Mouse (Mus musculus): Measurements from ENCODE around the gene Itih4.

Itih4 gene

DNA sequence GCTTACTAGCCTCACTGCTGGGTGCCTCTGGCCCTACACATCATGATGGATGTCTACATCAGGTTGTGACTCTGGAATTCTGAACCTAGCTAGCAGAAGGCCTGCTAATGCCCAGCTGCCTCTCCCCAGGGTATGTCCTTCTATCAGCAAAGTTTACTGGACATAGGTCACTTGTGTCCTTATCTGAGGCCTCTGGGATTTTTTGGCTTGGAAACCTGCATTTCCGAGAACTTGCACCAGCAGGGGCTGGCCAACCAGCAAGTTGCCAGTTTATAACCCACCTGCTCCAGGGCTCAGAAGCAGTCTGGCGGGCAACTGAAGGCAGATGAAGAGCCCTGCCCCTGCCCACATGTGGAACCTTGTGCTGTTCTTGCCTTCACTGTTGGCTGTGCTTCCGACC lies at the start of gene Itih4:
Itih4 (plus strand) TSS at position 273 of the 400 bp plus-strand sequence.
- no peak for DNase-seq (ENCODE audit: low read depth, low spot score)

DNA sequence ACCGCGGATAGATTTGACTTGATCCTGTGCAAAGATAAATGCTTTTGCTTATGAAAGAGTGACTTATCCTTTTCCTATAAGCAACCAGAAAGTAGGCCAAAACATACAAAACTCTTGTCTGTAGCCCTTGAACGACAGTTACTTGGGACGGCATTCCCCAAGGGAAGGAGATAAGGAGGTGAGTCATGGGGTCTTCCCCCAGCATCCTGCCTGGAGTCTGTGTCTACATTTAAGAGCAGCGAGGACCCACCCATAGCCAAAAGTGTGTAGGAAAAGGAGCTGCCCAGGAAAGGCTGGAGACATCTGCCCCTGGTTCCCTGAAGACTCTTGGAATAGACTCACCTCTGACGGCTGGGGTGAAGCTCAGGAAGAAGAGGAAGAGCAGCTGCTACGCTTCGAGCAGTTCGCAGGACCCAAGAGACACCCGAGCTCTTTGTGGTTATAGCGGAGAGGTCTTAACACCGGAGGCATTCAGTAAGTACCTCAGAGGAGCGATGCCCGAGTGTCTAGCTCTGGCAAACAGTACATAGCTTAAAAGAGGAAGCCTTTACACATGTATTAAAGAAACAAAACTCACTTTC lies 48.8 kb upstream of the Itih4 start:
- no peak for DNase-seq (ENCODE audit: low read depth, low spot score)

DNA sequence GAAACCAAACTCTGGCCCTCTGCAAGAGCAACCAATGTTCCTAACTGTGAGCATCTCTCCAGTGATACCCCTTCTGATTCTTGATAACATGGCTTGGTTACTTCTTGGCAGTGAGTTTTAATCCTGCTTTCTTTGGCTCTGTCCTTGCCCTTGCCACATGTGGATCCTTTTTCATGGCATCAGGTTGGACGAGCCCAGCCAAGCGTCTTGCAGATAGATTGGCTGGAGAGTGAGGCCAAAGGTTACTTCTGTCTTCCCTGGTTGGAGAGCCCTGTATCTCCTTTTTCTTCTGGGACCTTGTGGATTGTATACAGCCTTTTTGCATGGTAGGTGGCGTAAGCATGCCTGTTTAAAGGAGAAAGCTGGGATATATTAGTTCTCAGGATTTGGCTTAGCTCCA lies 42.6 kb upstream of the Itih4 start:
- DNase-seq (ENCODE audit: low read depth, low spot score) = no peak

DNA sequence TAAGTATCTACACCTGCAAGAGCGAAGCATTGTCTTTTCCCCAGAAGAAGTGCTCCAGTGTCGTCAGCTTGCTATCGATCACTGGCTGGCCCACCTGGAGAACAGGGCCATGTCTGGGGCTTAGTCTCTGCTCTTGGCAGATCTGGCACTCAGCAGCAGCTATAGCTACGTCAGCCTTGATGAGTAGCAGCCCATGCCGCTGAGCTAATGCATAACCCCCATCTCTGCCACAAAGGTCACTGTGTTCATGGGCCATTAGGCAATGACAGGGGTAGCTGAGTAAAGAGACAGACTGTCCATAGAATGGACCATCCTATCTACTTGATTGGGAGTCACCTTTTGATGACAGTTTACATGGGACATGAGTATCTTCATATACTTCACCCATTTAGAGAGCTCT lies 35.8 kb upstream of the Itih4 start:
- no peak for DNase-seq (ENCODE audit: low read depth, low spot score)

DNA sequence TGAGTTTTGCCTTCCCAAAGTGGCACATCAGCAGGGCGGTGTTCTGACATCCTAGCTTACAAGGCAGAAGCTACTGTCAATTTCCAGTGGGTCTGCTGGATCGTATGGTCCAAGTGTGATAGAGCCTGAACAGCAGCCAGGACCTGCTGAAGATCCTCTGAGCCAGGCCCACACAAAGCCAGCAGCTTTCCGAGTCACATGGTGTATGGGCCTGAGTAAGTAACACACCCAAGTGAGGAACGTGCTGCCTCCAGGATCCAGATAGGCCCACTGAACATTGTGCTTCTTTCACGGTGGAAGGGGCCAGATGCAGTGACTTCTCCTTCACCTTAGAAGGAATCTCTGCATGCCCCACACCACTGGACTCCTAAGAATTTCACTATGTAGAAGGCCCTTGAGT lies 34.0 kb upstream of the Itih4 start:
- DNase-seq (ENCODE audit: low read depth, low spot score) = no peak

DNA sequence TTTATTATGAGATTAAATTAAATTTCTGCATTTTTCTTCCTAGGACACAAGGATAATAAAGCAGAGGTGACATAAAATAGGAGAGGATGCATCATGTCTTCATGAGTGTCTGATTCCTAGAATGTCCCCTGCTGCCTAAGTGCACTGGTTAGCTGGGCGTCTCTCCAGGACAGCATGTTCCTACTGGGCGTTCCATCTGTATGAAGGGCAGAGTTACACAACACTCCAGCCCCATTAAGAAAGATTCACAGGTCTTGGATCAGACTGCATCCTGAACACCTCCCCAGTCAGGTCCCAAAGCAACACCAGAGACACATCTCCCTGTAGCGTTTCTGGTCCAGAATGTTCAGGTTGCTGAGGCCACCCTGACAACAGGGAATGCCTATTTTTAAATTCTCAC lies 31.0 kb upstream of the Itih4 start:
- DNase-seq (ENCODE audit: low read depth, low spot score) = no peak

DNA sequence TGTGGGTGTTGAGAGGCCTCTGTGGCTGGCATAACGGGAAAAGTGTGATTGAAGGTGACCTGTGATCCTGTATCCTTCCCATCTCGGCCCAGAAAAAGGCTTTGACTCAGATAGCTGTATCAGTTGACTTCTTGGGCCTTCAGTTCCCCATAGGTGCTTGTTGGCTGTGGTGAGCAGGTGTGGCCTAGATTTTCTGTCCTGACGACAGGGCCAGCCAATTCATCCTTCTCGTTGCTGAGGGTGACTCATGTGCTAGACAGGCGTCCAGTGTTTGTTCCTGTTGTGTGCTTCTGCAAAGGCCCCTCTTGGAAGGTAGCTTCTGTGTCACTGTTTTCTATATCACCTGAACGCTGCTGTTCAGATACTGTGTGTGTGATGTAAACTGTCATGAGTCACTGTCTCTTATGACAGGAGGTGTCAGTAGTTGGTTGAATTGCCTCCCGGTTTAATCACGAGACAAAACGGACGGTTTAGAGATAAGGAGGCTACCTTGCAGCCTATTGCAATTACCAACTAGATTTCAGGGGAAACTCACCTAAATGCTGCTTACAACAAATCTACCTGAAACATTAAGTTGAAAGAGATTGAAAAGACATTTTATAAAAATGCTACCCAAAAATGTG lies 29.3 kb upstream of the Itih4 start:
- no peak for DNase-seq (ENCODE audit: low read depth, low spot score)

DNA sequence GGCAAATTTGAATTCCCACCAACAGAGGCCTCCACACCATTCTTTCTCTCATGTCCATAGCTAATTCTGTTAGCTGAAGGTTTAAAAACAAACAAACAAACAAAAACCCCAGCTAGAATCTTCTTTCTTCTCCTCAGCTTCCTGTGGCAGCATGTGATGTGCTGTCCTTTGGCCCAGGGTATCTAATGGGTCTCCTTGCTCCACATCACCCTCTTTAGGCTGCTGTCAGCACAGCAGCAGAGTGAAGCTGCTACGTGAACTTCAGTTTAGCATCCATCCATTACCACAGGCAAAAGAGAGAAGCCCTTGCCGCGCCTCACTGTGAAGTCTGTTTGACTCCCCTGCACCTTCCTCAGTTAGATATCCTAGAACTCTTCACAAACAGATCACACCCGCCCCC lies 28.3 kb upstream of the Itih4 start:
- no peak for DNase-seq (ENCODE audit: low read depth, low spot score)

DNA sequence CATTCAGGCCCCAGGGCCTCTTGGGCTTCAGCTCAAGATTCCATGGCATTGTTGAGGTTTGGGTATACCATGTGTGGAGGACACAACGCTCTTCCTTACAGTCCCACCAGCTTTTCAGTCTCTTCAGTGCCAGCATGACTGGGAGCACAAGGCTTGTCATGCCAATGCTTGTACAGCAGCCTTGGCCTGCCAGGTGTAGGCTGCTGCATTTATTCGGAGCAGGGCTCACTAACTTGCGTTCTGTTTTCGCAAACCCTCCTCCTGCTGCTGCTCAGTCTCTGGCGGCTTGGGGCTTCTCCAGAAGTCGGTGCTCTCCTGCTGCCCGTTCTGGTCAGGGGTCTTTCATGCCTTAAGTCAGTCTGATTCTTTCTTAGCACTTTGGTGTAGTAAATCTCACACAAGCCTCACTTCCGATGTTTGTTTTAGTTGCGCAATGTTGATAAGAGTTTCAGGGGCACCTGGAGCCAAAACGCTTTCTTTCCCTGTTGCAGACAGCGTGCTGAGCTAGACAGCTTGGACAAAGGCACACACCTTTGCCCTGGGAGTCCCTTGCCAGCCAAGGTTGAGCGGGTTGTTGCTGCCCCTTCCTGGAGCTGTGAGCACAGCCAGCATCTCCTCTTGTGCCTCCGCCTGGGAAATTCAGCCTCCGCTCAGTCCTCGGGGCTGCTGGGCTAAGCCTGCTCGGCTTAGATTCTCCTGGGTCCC lies 24.7 kb upstream of the Itih4 start:
- no peak for DNase-seq (ENCODE audit: low read depth, low spot score)

DNA sequence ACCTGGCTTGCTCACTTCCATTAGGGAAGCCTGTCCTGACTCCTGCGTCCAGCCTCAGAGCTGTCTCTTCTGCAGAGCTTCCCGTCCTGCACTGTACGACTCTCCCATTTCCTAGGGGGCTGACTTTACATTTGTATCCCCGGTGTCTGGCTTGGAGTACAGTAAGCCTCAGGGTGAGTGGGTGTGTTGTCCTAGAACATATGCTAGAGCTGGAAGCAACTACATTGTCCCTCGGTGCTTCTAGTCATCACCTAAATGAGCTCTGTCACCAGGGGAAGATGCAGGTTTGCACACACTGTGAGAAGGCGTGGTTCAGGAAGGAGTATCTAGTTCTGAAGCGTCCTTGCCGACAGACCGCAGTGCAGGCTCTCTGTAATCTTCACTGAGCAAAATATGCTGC lies 23.9 kb upstream of the Itih4 start:
- DNase-seq (ENCODE audit: low read depth, low spot score) = no peak

DNA sequence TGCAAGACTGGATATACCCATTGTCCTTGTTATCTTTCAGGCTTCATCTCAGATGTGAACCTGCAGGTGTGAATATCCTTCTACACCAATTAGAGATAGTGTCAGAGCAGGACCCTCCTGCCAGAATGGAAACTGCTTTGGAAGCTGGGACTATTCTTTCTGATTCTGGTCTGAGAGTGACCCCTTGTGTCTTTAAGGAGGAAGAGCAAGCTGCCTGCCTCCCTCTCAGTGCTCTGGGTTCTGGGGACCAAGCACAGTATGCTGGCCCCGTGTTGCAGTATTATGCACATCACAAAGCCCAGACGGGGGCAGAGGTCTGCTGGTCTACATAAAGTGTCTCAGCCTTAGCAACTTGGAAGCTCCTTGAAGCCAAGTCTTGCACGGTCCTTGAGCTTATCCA lies 21.0 kb upstream of the Itih4 start:
- DNase-seq (ENCODE audit: low read depth, low spot score) = no peak

DNA sequence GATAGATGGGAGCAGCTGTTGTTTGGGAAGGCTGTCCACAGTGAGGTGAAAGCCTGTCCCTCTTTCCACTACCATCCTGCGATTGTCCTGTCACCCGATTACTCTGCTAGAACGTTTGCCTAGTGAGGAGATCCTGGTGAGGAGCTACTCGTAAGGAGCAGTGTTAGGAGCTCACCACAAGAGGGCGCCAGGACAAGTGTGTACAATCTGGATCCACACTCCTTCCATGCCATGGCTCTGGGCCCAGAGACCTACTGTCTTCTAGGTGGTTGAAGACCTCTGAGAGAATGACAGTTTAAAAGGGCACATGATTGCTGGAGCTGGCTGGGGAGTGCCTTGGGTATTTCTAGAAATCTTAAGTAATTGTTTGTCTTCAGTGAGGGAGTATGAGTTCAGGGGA lies 19.2 kb upstream of the Itih4 start:
- DNase-seq (ENCODE audit: low read depth, low spot score) = no peak

DNA sequence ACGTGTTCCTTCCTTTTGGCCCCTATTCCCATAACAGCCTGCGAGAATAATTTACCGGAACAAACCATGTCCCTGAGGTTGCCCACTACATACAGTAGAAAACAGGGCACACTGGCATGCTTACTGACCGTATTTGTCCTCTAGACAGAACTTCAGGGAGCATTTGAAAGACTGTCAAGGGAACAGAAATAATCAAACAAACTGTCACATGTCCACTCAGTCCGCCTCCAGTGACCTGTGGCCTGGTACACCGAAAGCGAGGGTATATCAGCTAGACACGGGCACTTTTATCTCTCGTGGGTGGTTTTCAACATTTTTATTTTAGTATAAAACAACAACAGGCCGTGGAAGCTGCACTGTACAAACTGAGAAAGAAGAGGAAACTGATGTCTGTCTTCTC lies 17.4 kb upstream of the Itih4 start:
- DNase-seq (ENCODE audit: low read depth, low spot score) = no peak

DNA sequence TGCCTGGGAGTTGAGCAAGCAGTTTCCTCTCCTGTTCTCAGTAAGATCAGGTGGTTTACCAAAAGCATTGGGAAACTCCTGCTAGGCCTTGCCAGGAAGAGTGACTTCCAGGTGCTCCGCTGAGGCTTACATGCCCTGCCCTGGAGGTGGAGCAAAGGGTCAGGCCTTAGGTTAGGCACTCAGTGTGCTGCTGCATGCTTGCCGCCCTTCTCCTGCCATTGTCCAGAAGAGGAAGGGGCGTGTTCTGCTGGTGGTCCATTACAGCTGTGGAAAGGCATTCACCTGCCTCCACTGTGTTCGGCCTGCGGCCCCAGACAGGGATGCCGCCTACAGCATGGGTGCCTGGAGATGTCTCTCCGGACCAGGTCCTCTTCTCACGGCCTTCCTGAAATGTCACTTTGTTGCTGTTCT lies 16.9 kb upstream of the Itih4 start:
- DNase-seq (ENCODE audit: low read depth, low spot score) = no peak

DNA sequence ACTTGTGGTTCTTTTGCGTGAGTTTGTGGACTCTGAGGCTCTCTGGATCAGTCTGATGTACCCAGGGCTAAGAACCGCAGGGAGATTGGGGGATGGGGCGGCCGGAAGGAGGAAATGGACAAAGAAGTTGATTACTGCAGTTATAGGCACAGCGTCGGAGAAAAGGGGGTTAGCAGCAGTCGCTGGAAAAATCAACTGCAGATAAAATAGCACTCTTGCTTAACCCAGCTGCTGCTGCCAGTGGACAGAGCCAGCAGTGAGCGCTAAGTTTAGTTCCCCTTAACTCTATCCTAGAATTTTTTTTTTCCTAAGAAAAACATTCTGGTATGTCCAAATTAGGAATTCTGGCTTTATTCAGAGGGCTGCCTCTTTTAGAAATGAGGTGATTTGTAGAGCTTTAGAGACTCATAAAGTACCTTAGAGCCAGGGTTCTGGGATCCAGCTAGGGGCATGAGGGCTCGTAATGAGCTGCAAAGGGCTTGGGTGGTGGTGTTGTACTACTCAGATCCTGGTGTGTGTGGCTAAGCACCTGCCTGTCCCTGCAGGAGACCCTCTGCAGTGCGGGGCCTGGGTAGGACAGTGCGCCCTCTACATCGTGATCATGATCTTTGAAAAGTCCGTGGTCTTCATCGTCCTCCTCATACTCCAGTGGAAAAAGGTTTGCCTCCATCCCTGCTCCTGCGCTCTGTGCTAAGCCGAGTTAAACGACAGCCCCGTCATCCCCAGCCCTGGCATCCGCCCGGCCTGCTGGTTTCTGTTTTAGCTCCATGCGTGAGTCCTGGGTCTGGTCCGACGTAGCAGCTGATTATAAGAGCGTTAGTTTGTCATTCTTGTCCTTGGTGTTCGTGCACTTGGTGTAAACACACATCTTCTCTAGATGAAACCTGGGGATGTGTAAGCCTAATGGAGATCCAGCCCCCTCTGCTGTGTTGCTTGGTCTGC lies 15.8 kb upstream of the Itih4 start:
- no peak for DNase-seq (ENCODE audit: low read depth, low spot score)

DNA sequence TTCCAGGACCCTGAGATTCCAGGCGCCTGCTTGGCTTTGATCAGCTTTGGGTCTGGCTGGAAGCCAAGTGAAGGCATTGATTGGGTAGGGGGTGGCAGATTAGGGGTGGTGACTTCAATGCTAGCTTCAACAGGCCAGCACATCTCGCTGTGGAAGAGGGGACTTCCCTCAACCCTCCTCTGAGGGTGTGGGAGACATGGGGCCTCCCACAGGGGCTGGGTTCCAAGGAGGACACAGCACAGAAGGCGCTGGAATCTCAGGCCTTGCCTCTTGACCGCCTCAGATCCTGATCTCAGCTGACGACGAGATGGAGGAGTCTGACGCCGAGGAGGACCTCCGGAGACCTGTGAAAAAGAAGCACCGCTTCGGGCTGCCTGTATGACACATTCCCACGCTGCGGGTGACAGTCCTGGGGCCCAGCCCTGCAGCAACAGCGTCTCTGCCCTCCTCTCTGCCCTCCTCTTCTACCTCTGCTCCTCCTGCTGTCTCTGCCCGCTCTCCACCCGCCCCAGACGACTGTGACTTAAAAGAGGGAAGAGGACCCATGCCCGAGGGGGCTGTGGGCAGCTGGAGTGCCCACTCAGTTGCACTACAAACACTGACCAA lies 12.1 kb upstream of the Itih4 start:
- no peak for DNase-seq (ENCODE audit: low read depth, low spot score)

DNA sequence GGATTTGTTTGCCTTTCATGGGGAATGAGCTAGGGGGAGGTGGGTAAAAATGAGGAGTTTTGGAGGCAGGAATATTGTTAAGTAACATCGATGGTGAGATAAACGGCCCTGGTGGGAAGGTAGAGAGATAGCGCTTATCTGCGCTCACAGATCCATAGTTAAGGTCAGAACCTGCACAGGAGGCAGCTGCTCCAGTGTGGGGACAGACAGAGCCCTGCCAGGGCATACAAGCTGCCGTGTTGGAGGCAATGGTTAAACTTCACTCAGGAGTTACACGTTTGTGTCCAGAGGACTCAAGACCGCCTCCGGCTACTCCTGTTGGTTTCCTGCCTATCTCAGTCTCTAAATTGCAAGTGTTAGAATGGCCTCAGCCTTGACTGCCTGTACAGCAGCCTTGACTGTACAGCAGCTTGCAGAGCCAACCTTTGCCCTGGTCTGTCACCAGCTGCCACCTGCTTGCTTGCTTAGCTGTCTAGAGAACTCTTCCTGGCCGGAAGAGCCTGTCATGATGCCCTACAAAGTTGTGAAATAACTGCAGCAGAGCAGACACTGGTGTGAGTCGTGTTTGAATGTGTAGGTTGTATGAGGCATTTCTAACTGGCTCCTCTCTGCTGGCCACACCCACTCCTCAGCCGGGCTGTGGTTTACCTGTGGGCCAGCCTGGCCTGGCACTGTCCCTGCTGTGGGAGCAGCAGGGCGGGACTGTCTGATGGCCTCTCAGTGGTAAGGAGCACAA lies 11.0 kb upstream of the Itih4 start:
- DNase-seq (ENCODE audit: low read depth, low spot score) = no peak

DNA sequence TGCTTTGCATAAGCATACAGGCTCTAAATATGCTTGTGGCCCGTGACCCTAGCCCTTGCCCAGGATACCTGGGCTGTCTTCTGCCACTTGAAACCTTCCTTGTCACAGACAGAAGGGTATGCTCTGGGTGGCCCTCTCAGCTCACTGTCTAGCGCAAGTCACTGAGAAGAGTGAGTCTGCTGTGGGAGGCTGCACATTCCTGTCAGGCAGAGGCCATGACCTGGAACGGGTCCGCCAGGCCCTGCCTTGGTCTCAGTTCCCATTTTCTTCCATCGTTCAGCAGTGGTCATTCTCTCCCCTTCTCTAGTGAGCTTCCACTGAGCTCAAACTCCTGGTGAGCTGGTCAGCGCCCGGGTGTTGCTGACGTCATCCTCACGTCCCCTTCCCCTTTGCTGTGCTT lies 10.3 kb upstream of the Itih4 start:
- DNase-seq (ENCODE audit: low read depth, low spot score) = no peak

DNA sequence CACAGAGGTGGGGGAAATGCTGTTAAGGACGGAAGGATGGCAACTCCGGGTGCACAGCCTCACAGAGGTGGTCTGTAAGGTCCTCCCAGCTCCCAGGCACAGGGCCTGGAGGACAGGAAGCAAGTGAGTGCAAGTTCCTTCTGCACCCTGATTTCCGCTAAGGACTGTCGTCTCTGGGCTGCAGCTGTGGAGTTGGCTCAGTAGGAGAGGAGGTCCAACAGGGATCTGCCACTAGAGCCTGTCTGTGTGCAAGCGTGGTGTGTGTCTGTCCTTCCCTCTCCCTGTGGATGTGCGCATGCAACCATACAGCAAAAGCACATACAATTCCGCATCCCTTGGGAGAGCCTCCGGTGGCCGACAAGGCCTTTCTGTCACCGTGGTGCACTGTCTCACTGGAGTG lies 9.8 kb upstream of the Itih4 start:
- no peak for DNase-seq (ENCODE audit: low read depth, low spot score)

DNA sequence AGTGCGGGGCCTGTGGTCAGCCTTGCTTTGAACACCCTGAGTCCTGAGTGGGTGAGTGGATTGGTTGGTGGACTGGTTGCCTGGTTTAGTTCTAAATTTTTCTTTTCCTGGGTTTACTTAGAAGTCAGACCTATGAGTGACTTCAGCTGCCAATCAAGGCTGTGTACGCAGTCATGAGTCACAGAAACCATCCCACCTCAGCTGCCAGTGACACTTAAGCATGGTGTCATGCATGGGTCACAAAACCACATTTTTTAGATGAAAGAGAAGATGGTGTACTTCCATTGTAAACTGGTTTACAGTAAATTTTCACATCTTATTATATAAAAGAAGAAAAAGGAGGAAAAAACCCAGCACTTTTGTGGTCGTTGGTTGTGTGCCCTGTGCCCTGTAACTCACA lies 8.4 kb upstream of the Itih4 start:
- no peak for DNase-seq (ENCODE audit: low read depth, low spot score)

DNA sequence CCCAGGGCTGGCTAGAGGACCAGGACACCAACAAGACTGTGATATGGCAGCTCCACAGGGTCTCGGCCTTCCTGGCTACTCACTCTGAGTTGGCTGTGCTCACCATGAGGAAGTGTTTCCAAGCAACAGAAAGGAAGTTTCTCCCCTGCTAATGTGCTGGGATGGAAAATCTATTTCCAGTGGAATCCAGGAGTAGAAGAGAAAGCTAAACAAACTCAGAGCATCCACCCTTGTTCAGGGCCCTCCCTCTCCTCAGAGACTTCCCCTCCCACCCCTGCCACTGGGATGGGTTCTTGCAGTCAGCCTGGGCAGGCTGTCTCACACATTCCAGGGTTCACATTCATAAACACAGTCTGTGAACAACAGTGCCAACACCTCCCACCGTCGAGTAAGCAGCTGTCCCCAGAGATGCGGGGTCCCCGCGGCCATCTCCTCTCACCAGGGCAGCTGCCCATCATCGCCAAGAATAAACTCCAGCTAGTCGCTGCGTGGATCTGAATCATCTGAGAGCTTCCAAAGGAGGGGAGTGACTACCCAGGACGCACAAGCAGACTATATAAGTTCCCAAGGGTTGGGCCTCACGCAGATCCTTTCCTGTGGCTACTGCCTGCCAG lies 7.2 kb upstream of the Itih4 start, which contains the start of gene Mustn1:
Mustn1 (plus strand) TSS at position 243 of the 614 bp plus-strand sequence.
- no peak for DNase-seq (ENCODE audit: low read depth, low spot score)
